Mouse (Mus musculus) megakaryocyte, embryonic 14.5 days (primary cell): Measurements from ENCODE around the gene Cped1. TPM values are rescaled to one million over a fixed set of nuclear protein-coding genes. Genes with fewer than 3 reads are reported as not detected.
"Not testable (repeated sequence)": the region's sequence is repeated elsewhere in the genome, so short reads cannot be mapped to it uniquely, and the experiment has no call there.

Source experiments
- H3K27me3 ChIP-seq: replicated peaks from 2 replicates; pipeline ENCODE3; 2012; ENCODE audit warnings: inconsistent platforms
- H3K36me3 ChIP-seq: replicated peaks from 2 replicates; pipeline ENCODE3; 2012; ENCODE audit warnings: low read length, inconsistent platforms, mixed read lengths
- H3K4me1 ChIP-seq: 2 replicates; pipeline ENCODE4 v1.6.1; 2012; ENCODE audit warnings: inconsistent platforms
- H3K4me3 ChIP-seq: replicated peaks from 2 replicates; pipeline ENCODE3; 2012; ENCODE audit warnings: moderate library complexity, mild to moderate bottlenecking, inconsistent platforms
- H3K9me3 ChIP-seq: 2 replicates; pipeline ENCODE4 v1.6.1; 2012; ENCODE audit warnings: inconsistent platforms
- FLI1 ChIP-seq: IDR thresholded peaks from 2 replicates; pipeline ENCODE4 v1.6.1; 2012; ENCODE audit warnings: low read length, inconsistent platforms, mixed read lengths
- GATA1 ChIP-seq: IDR thresholded peaks from 3 replicates; pipeline ENCODE4 v1.6.1; 2012; ENCODE audit warnings: mixed read lengths, low read length, inconsistent platforms, borderline replicate concordance
- polyA plus RNA-seq: library from polyadenylated mRNA; stranded (reverse); fragments of >175 nt; gene quantifications from 2 replicates; pipeline ENCODE4 v1.2.3, GENCODE M21; 2012; ENCODE audit warnings: low replicate concordance; ENCODE audit not compliant: insufficient read depth

The Cped1 gene
- polyA plus RNA-seq, 1 experiment, result 0.17 TPM

GRCm38 (mm10) chr6:22243321-22243720 lies 257.6 kb downstream of the Cped1 start:
- peaks cover 18% of the 10 kb centered on the region for H3K4me1 ChIP-seq
- H3K36me3 ChIP-seq, result peaks cover 20% of the 10 kb centered on the region
- H3K27me3 ChIP-seq, result no peaks in the 10 kb centered on the region
- H3K4me3 ChIP-seq, result no peak overlapping the region
- no peak for TF ChIP-seq FLI1
- no peak for TF ChIP-seq GATA1
- no peaks in the 10 kb centered on the region for H3K9me3 ChIP-seq

DNA sequence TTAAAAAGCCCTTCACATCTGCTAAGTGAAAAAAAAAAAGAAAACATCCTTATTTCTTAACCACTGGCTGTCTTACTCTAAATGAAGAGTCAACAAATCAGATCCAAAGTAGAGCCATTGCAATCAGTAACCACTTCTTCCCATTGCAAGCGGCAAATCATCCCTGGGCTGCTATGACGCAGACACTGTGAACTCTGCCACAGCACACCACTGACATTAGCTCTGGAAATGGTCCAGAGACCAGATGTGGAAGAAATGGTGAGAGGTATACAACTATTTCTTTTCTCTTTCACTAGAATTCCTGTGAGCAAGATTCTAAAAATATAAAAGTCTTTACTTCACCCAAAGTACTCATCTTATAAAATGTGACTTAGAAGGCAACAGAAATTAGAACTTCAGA lies 261.0 kb downstream of the Cped1 start:
- no peaks in the 10 kb centered on the region for H3K9me3 ChIP-seq
- peaks cover 18% of the 10 kb centered on the region for H3K4me1 ChIP-seq
- no peaks in the 10 kb centered on the region for H3K27me3 ChIP-seq
- TF ChIP-seq FLI1, result no peak
- no peaks in the 10 kb centered on the region for H3K36me3 ChIP-seq
- no peak overlapping the region for H3K4me3 ChIP-seq

GRCm38 (mm10) chr6:22258784-22259183 lies 273.1 kb downstream of the Cped1 start:
- TF ChIP-seq FLI1, result no peak
- TF ChIP-seq GATA1, result no peak
- H3K36me3 ChIP-seq, result peaks cover 5% of the 10 kb centered on the region
- no peaks in the 10 kb centered on the region for H3K27me3 ChIP-seq
- H3K4me1 ChIP-seq, result no peaks in the 10 kb centered on the region
- no peaks in the 10 kb centered on the region for H3K9me3 ChIP-seq
- H3K4me3 ChIP-seq, result no peak overlapping the region

GRCm38 (mm10) chr6:22262519-22262918 lies 276.8 kb downstream of the Cped1 start:
- TF ChIP-seq FLI1 (no peak), GATA1 (no peak)
- Histone ChIP-seq H3K4me3 (no peak overlapping the region), H3K27me3 (no peaks in the 10 kb centered on the region), H3K9me3 (no peaks in the 10 kb centered on the region), H3K4me1 (no peaks in the 10 kb centered on the region), H3K36me3 (no peaks in the 10 kb centered on the region)

- H3K4me1 ChIP-seq, H3K9me3 ChIP-seq, H3K27me3 ChIP-seq, H3K4me3 ChIP-seq, H3K36me3 ChIP-seq: not testable (repeated sequence)
These were observed 278.4 kb downstream of the Cped1 start for GRCm38 (mm10) chr6:22264094-22264493.

GRCm38 (mm10) chr6:22266018-22266417 lies 280.3 kb downstream of the Cped1 start:
- H3K4me3 ChIP-seq, result no peak overlapping the region
- no peaks in the 10 kb centered on the region for H3K9me3 ChIP-seq
- no peaks in the 10 kb centered on the region for H3K27me3 ChIP-seq
- H3K36me3 ChIP-seq, result no peaks in the 10 kb centered on the region
- no peaks in the 10 kb centered on the region for H3K4me1 ChIP-seq
- TF ChIP-seq GATA1 (no peak), FLI1 (no peak)

DNA sequence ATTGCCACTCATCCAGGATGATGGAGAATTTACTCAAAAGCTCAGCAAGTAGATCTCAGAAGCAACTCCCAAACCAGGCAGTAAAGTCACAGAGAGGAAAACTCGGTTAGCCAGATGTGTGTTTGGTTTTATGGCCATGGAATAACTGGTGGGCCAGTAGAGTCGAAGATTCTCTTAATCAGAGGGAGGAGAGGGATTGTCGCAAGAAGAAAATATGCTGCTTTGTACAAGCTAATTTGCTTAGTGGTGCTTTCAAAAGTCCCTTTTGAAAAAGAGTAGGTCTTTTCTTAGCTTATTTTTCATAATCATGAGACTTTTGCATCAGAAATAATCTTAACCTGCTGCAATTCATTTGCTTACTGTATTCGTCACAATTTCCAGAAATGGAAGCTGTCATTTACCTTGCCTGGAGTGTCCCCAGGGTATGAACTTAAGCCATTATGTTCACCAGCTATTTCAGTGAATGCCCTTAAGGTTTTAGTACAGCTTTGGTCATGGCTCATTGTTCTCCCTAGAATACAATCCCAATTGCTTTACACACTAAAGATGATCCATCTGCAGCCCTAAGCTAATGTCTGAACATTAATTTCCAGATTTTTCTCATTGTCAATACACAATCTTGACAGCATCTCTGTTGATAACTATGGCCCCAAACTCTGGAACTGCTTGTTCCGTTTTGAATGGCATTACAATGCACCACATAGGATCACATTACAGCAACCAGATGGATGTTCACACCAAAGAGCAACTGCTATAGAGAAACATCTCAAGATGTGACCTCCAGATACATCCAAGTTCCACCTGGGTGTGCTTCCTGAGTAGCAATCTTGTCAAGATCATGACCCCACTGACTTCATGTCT lies 282.3 kb downstream of the Cped1 start:
- TF ChIP-seq GATA1, result no peak
- H3K9me3 ChIP-seq, result no peaks in the 10 kb centered on the region
- no peaks in the 10 kb centered on the region for H3K4me1 ChIP-seq
- H3K27me3 ChIP-seq, result no peaks in the 10 kb centered on the region
- H3K4me3 ChIP-seq, result no peak overlapping the region
- H3K36me3 ChIP-seq, result no peaks in the 10 kb centered on the region

- Histone ChIP-seq H3K27me3 (no peaks in the 10 kb centered on the region), H3K4me3 (no peak overlapping the region), H3K9me3 (no peaks in the 10 kb centered on the region), H3K36me3 (no peaks in the 10 kb centered on the region), H3K4me1 (no peaks in the 10 kb centered on the region)
- TF ChIP-seq GATA1 (no peak), FLI1 (no peak)
These were observed 283.0 kb downstream of the Cped1 start for GRCm38 (mm10) chr6:22268677-22269076.

GRCm38 (mm10) chr6:22269840-22270521 lies 284.3 kb downstream of the Cped1 start:
- TF ChIP-seq FLI1, result no peak
- TF ChIP-seq GATA1, result no peak
- Histone ChIP-seq H3K4me3 (no peak overlapping the region), H3K27me3 (no peaks in the 10 kb centered on the region), H3K4me1 (no peaks in the 10 kb centered on the region), H3K36me3 (no peaks in the 10 kb centered on the region), H3K9me3 (no peaks in the 10 kb centered on the region)

DNA sequence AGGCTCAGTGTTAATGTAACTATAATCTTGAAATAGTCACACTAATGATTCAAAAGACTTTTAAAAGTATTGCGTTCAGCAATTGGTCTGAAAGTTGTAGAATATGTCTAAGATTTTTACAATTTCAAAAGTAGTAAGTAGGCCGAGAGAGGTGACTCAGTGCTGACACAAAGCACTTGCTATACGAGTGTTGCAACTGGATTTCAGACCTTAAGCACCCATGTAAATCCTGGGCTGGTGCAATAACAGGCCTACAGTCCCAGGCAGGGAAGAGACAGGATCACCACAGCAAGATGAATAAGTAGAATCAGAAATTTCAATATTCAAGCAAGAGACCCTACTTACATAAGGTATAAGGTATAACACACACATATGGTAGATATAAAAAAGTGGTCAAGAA lies 292.2 kb downstream of the Cped1 start:
- no peak overlapping the region for H3K4me3 ChIP-seq
- peaks cover 2% of the 10 kb centered on the region for H3K27me3 ChIP-seq
- H3K4me1 ChIP-seq, result no peaks in the 10 kb centered on the region
- no peaks in the 10 kb centered on the region for H3K9me3 ChIP-seq
- TF ChIP-seq FLI1, result no peak
- no peak for TF ChIP-seq GATA1
- H3K36me3 ChIP-seq, result no peaks in the 10 kb centered on the region
